In genomic region chr13:48973231-48973630, GRCm38 (mm10) we compare ENCODE assay signal across 22 mouse cellular contexts. TPM values are rescaled to one million over a fixed set of nuclear protein-coding genes. Genes with fewer than 3 reads are reported as not detected.
DNase-seq lines count a peak whose midpoint lies in the region; ATAC-seq lines count a peak whose summit lies in the region.
"Had no signal": no experiment of that assay in that cellular context is flagged by ENCODE, and none has a peak within 500 bp of the region (broad histone marks: within the 10 kb centered on the region; RNA-seq: fewer than 3 reads in every experiment).

No protein-coding gene starts in this region.

- H3K36me3 ChIP-seq in midbrain, embryonic 10.5 days: 0 out of 2 replicates have a peak, but pooled peaks cover 2% of the 10 kb centered on the region
- H3K36me3 ChIP-seq in midbrain, embryonic 11.5 days (ENCODE audit: control insufficient read depth, insufficient read depth, low read length): no peaks in the 10 kb centered on the region
- no peaks in the 10 kb centered on the region for H3K36me3 ChIP-seq in kidney, embryonic 14.5 days (ENCODE audit: control insufficient read depth, insufficient read depth, low read length)
- H3K36me3 ChIP-seq: liver, embryonic 15.5 days; lung, embryonic 15.5 days; midbrain, embryonic 12.5 days had no signal

- no peaks in the 10 kb centered on the region for H3K27me3 ChIP-seq in midbrain, embryonic 10.5 days (ENCODE audit: low read depth, poor library complexity, severe bottlenecking)
- H3K27me3 ChIP-seq in midbrain, embryonic 11.5 days (ENCODE audit: control insufficient read depth, insufficient read depth, low read length): no peaks in the 10 kb centered on the region
- no peaks in the 10 kb centered on the region for H3K27me3 ChIP-seq in kidney, embryonic 14.5 days (ENCODE audit: control insufficient read depth, insufficient read depth, low read length)
- H3K27me3 ChIP-seq: heart, embryonic 13.5 days; liver, embryonic 15.5 days; lung, embryonic 15.5 days; midbrain, embryonic 12.5 days had no signal

- ATAC-seq in midbrain, embryonic 11.5 days (ENCODE audit: low FRiP score): no peak
- peak; percentile 51; the same call in 1 of the 2 replicates for ATAC-seq in kidney, embryonic 14.5 days (ENCODE audit: low FRiP score, low TSS enrichment)
- ATAC-seq: forebrain, embryonic 14.5 days; inflammation-experienced regulatory T-cells, adult 6 months had no signal

- no peak overlapping the region for H3K4me3 ChIP-seq in midbrain, embryonic 10.5 days
- no peak overlapping the region for H3K4me3 ChIP-seq in midbrain, embryonic 11.5 days (ENCODE audit: low read depth, low read length)
- H3K4me3 ChIP-seq in kidney, embryonic 14.5 days (ENCODE audit: low read length): no peak overlapping the region
- H3K4me3 ChIP-seq: heart, adult 2 months; heart, embryonic 13.5 days; limb, embryonic 10.5 days; liver, embryonic 15.5 days; lung, embryonic 15.5 days; midbrain, embryonic 12.5 days had no signal

- no peaks in the 10 kb centered on the region for H3K9me3 ChIP-seq in midbrain, embryonic 10.5 days (replicated peaks)
- H3K9me3 ChIP-seq in midbrain, embryonic 11.5 days (ENCODE audit: control insufficient read depth, low read length): no peaks in the 10 kb centered on the region
- H3K9me3 ChIP-seq in kidney, embryonic 14.5 days (ENCODE audit: control insufficient read depth, low read length): no peaks in the 10 kb centered on the region
- H3K9me3 ChIP-seq: heart, embryonic 13.5 days; limb, embryonic 10.5 days; liver, embryonic 15.5 days; lung, embryonic 15.5 days; midbrain, embryonic 12.5 days had no signal

- peaks cover 33% of the 10 kb centered on the region for H3K4me1 ChIP-seq in midbrain, embryonic 10.5 days
- peaks cover 3% of the 10 kb centered on the region; the same call in 1 of the 2 replicates for H3K4me1 ChIP-seq in midbrain, embryonic 11.5 days (ENCODE audit: control insufficient read depth, insufficient read depth, low read length)
- peaks cover 13% of the 10 kb centered on the region for H3K4me1 ChIP-seq in kidney, embryonic 14.5 days (ENCODE audit: control insufficient read depth, insufficient read depth, low read length)

- no peak overlapping the region for H3K4me2 ChIP-seq in midbrain, embryonic 11.5 days
- no peak overlapping the region for H3K4me2 ChIP-seq in kidney, embryonic 14.5 days (replicated peaks; ENCODE audit: low read depth, low read length)
- H3K4me2 ChIP-seq: heart, embryonic 13.5 days; hindbrain, embryonic 14.5 days; liver, embryonic 15.5 days; lung, embryonic 15.5 days; midbrain, embryonic 12.5 days had no signal

- no peak overlapping the region for H3K9ac ChIP-seq in midbrain, embryonic 11.5 days (ENCODE audit: low read length)
- H3K9ac ChIP-seq in kidney, embryonic 14.5 days (ENCODE audit: low read depth, low read length): 0 out of 2 replicates have a peak overlapping the region, but pooled peaks have one; percentile 4
- H3K9ac ChIP-seq: heart, embryonic 13.5 days; hindbrain, embryonic 14.5 days; liver, embryonic 15.5 days; lung, embryonic 15.5 days; midbrain, embryonic 12.5 days had no signal

- 69% methylated on average over 5 of the region's 5 CpGs for WGBS in midbrain, embryonic 10.5 days
- WGBS in midbrain, embryonic 11.5 days: 67% methylated on average over 5 of the region's 5 CpGs
- 22% methylated on average over 5 of the region's 5 CpGs for WGBS in kidney, embryonic 14.5 days

- peak; percentile 9 for DNase-seq in midbrain, embryonic 10.5 days (ENCODE audit: low spot score)
- no peak for DNase-seq in midbrain, embryonic 11.5 days (ENCODE audit: low spot score, missing footprints)
- peak; percentile 51 for DNase-seq in kidney, postnatal 36 days
- DNase-seq in MN1 (ENCODE audit: low spot score): no peak
- no peak for DNase-seq in urinary bladder, adult 18-20 months (ENCODE audit: low spot score in 2 of 2)
- DNase-seq in layer of hippocampus, adult 8-10 months (ENCODE audit: low spot score in 2 of 2): no peak
- DNase-seq: adrenal gland, postnatal 36 days; cerebellum, adult 9-10 months; gastrocnemius, postnatal 14 days; heart, adult 2 months; heart, postnatal 14 days; liver; lung, postnatal 36 days had no signal

- no peak overlapping the region for H3K27ac ChIP-seq in midbrain, embryonic 10.5 days (replicated peaks)
- no peak overlapping the region for H3K27ac ChIP-seq in midbrain, embryonic 11.5 days (ENCODE audit: low read depth, low read length)
- peak overlapping the region; percentile 37; the same call in 1 of the 2 replicates for H3K27ac ChIP-seq in kidney, embryonic 14.5 days (ENCODE audit: low read depth, low read length)
- H3K27ac ChIP-seq: heart, adult 2 months; heart, embryonic 13.5 days; hindbrain, embryonic 14.5 days; limb, embryonic 10.5 days; liver, embryonic 15.5 days; lung, embryonic 15.5 days; midbrain, embryonic 12.5 days had no signal

RNA-seq across cellular contexts. Expression of gene Fam120a, which starts 5.4 kb away (rescaled TPM):
- 13.7 and 14.0 TPM in 2 replicates for polyA plus RNA-seq in midbrain, embryonic 10.5 days (2016; fragmentation: Nextera tagmentation; extraction: Ambion mirVana)
- 17.1 and 19.3 TPM in 2 replicates for polyA plus RNA-seq in midbrain, embryonic 11.5 days (2014; fragmentation: Nextera tagmentation; extraction: Ambion mirVana)
- polyA plus RNA-seq in kidney, embryonic 14.5 days (2014; fragmentation: Nextera tagmentation; extraction: Ambion mirVana): 41.4 and 49.6 TPM in 2 replicates
- 100 to 1,000 TPM; 103 to 110 (median 105) TPM for total RNA-seq in layer of hippocampus, adult 8-10 months (2022)

Comparison
In these comparisons a context has a peak if more than half of its experiments do, and no peak if none do; other contexts are left out.
1. DNase-seq: peak in midbrain, embryonic 10.5 days (single experiment) and kidney, postnatal 36 days (2 of 2); none in midbrain, embryonic 11.5 days (single experiment), MN1 (single experiment), urinary bladder, adult 18-20 months (0 of 2) and layer of hippocampus, adult 8-10 months (0 of 2).